Mouse (Mus musculus) monocyte, adult 5-6 weeks (primary cell): ENCODE measurements around the gene Zan. TPM values are rescaled to one million over a fixed set of nuclear protein-coding genes. Genes with fewer than 3 reads are reported as not detected.

Experiments
- ATAC-seq: fragments of 153-309, 156-312 bp; replicated peaks from 2 replicates; pipeline ENCODE4 v1.8.0; 2017; ENCODE audit warnings: mild to moderate bottlenecking; ENCODE audit not compliant: low TSS enrichment, insufficient number of reproducible peaks, severe bottlenecking, poor library complexity, low FRiP score
- total RNA-seq: library from RNA; stranded (forward); fragments of 200-1000, 200-491, 200-594 nt; gene quantifications from 3 replicates; pipeline ENCODE4 v1.2.3, GENCODE M21; 2017

Zan gene
- total RNA-seq, 1 experiment from 2014 or later, result not detected

- ATAC-seq, result no peak
These were observed 134.4 kb downstream of the Zan start for GRCm38 (mm10) chr5:137342407-137343012.

- no peak for ATAC-seq
These were observed 136.6 kb downstream of the Zan start for GRCm38 (mm10) chr5:137340222-137340621.

GRCm38 (mm10) chr5:137339290-137339979, 137.4 kb downstream of the Zan start:
- no peak for ATAC-seq

- no peak for ATAC-seq
These were observed 138.1 kb downstream of the Zan start for GRCm38 (mm10) chr5:137338663-137339289.

- ATAC-seq, result peak; percentile 68
These were observed 138.6 kb downstream of the Zan start for GRCm38 (mm10) chr5:137338256-137338655.

- ATAC-seq, result no peak
These were observed 139.7 kb downstream of the Zan start for GRCm38 (mm10) chr5:137337190-137337589.

- no peak for ATAC-seq
These were observed 141.8 kb downstream of the Zan start for GRCm38 (mm10) chr5:137335066-137335465.

- ATAC-seq, result no peak
These were observed 142.5 kb downstream of the Zan start for GRCm38 (mm10) chr5:137334317-137334716.

GRCm38 (mm10) chr5:137333512-137334174, 143.2 kb downstream of the Zan start, which contains the start of gene Slc12a9:
Gene Slc12a9, minus strand, starts transcription at chr5:137333597.
- ATAC-seq, result peak; percentile 94

- ATAC-seq, result peak; percentile 37; the same call in 1 of the 2 replicates
These were observed 143.9 kb downstream of the Zan start for GRCm38 (mm10) chr5:137332857-137333511.

GRCm38 (mm10) chr5:137330910-137331309, 146.0 kb downstream of the Zan start:
- ATAC-seq, result 0 out of 2 replicates have a peak, but pooled peaks have one; percentile 7

Other genes starting within 250 kb of the Zan start
- gene Ache, start 189.5 kb downstream of the Zan start, total RNA-seq, result 0.57 to 1.2 TPM in 2 of 3 replicates, not detected in the other
- 0.64 to 3.0 TPM (median 1.2 TPM) in 3 replicates for gene Ufsp1, start 182.4 kb downstream of the Zan start, total RNA-seq
- 250 to 289 TPM (median 261 TPM) in 3 replicates for gene Srrt, start 169.4 kb downstream of the Zan start, total RNA-seq
- 2.7 to 4.0 TPM (median 3.2 TPM) in 3 replicates for gene Trip6, start 162.7 kb downstream of the Zan start, total RNA-seq
- 24.2 to 30.4 TPM (median 25.2 TPM) in 3 replicates for gene Slc12a9, start 143.5 kb downstream of the Zan start, total RNA-seq
- not detected in 3 replicates for gene Ephb4, start 127.0 kb downstream of the Zan start, total RNA-seq
- gene Pop7, start 25.5 kb upstream of the Zan start, total RNA-seq, result 9.7 to 27.5 TPM (median 20.4 TPM) in 3 replicates
- 11.9 to 24.2 TPM (median 12.0 TPM) in 3 replicates for gene Gigyf1, start 41.5 kb upstream of the Zan start, total RNA-seq
- not detected in 3 replicates for gene Epo, start 56.2 kb upstream of the Zan start, total RNA-seq
- 361 to 408 TPM (median 386 TPM) in 3 replicates for gene Gnb2, start 56.4 kb upstream of the Zan start, total RNA-seq
- gene Actl6b, start 76.5 kb upstream of the Zan start, total RNA-seq, result not detected in 3 replicates
- 0.29 to 0.53 TPM (median 0.38 TPM) in 3 replicates for gene Tfr2, start 92.8 kb upstream of the Zan start, total RNA-seq
- gene Mospd3, start 124.0 kb upstream of the Zan start, total RNA-seq, result 3.0 to 5.9 TPM (median 5.8 TPM) in 3 replicates
- gene Pcolce, start 136.7 kb upstream of the Zan start, total RNA-seq, result not detected in 3 replicates
- gene Fbxo24, start 151.9 kb upstream of the Zan start, total RNA-seq, result not detected in 3 replicates
- 34.9 to 86.0 TPM (median 77.2 TPM) in 3 replicates for gene Lrch4, start 152.1 kb upstream of the Zan start, total RNA-seq
- gene Gm20605, start 152.1 kb upstream of the Zan start, total RNA-seq, result 12.9 to 28.7 TPM (median 25.9 TPM) in 3 replicates
- gene Sap25, start 164.3 kb upstream of the Zan start, total RNA-seq, result 20.7 to 64.8 TPM (median 21.8 TPM) in 3 replicates
- 0.10 TPM in 1 of 3 replicates, not detected in the others for gene Irs3, start 168.7 kb upstream of the Zan start, total RNA-seq
- 7.7 to 11.8 TPM (median 9.0 TPM) in 3 replicates for gene Agfg2, start 207.7 kb upstream of the Zan start, total RNA-seq